ENCODE assay signal across 18 mouse cellular contexts in genomic region chr4:117590781-117591180, GRCm38 (mm10). TPM values are rescaled to one million over a fixed set of nuclear protein-coding genes. Genes with fewer than 3 reads are reported as not detected.
DNase-seq lines count a peak whose midpoint lies in the region; ATAC-seq and TF ChIP-seq lines count a peak whose summit lies in the region.
"Had no signal": no experiment of that assay in that cellular context is flagged by ENCODE, and none has a peak within 500 bp of the region (broad histone marks: within the 10 kb centered on the region; RNA-seq: fewer than 3 reads in every experiment).

No protein-coding gene starts in this region.

- H3K27me3 ChIP-seq in forebrain, embryonic 10.5 days (ENCODE audit: poor library complexity, severe bottlenecking), result no peaks in the 10 kb centered on the region; the same call in none of the 2 replicates
- H3K27me3 ChIP-seq in midbrain, embryonic 15.5 days (replicated peaks), result no peaks in the 10 kb centered on the region
- H3K27me3 ChIP-seq: embryonic facial prominence, embryonic 13.5 days; liver, embryonic 15.5 days had no signal

- H3K9ac ChIP-seq in midbrain, embryonic 15.5 days, result no peak overlapping the region
- H3K9ac ChIP-seq: embryonic facial prominence, embryonic 13.5 days; liver, embryonic 15.5 days had no signal

- no peaks in the 10 kb centered on the region for H3K9me3 ChIP-seq in forebrain, embryonic 10.5 days
- H3K9me3 ChIP-seq in midbrain, embryonic 15.5 days, result no peaks in the 10 kb centered on the region
- H3K9me3 ChIP-seq: embryonic facial prominence, embryonic 13.5 days; hindbrain, embryonic 10.5 days; liver, embryonic 15.5 days had no signal

- peak overlapping the region; percentile 81 for H3K27ac ChIP-seq in gastrocnemius, adult 2 months
- no peak overlapping the region for H3K27ac ChIP-seq in forebrain, embryonic 10.5 days
- no peak overlapping the region for H3K27ac ChIP-seq in midbrain, embryonic 15.5 days
- H3K27ac ChIP-seq: embryonic facial prominence, embryonic 13.5 days; hindbrain, embryonic 10.5 days; liver, embryonic 15.5 days; stomach, postnatal 0 days had no signal

- intact Hi-C loops in heart, postnatal 25 days (cut with DNase I), result no loop called here
- intact Hi-C loops in gastrocnemius, adult 2 months (cut with DNase I), result no loop called here
- intact Hi-C loops in heart, postnatal 14 days (cut with DNase I), result no loop called here

- ATAC-seq in midbrain, embryonic 15.5 days (replicated peaks), result no peak
- no peak for ATAC-seq in monocyte, adult 5-6 weeks (replicated peaks; ENCODE audit: insufficient number of reproducible peaks, low FRiP score, low TSS enrichment, poor library complexity, severe bottlenecking)
- ATAC-seq: inflammation-experienced regulatory T-cells, adult 6 months had no signal

- WGBS in forebrain, embryonic 10.5 days, result 81% methylated on average over 2 of the region's 2 CpGs
- WGBS in midbrain, embryonic 15.5 days, result 95% methylated on average over 2 of the region's 2 CpGs

- H3K4me3 ChIP-seq in gastrocnemius, adult 2 months, result peak overlapping the region; percentile 13; the same call in 1 of the 2 replicates
- H3K4me3 ChIP-seq in forebrain, embryonic 10.5 days, result no peak overlapping the region
- no peak overlapping the region for H3K4me3 ChIP-seq in midbrain, embryonic 15.5 days
- H3K4me3 ChIP-seq: embryonic facial prominence, embryonic 13.5 days; hindbrain, embryonic 10.5 days; liver, embryonic 15.5 days; myocyte had no signal

- H3K4me1 ChIP-seq in forebrain, embryonic 10.5 days, result peaks cover 33% of the 10 kb centered on the region
- H3K4me1 ChIP-seq in midbrain, embryonic 15.5 days, result peaks cover 18% of the 10 kb centered on the region
- H3K4me1 ChIP-seq: liver, embryonic 15.5 days had no signal

- no peak for TF ChIP-seq CTCF in gastrocnemius, adult 2 months (IDR thresholded peaks at IDR 0.05)

- peak; percentile 73 to 75 for DNase-seq in heart, adult 18-20 months
- no peak for DNase-seq in heart, postnatal 25 days (ENCODE audit: low spot score)
- peak; percentile 20 for DNase-seq in NIH3T3 (ENCODE audit: low read depth)
- DNase-seq in gastrocnemius, adult 2 months, result peak; percentile 80
- peak; percentile 25 to 53 for DNase-seq in heart, postnatal 14 days
- DNase-seq in forebrain, embryonic 10.5 days (ENCODE audit: extremely low spot score, low spot score), result no peak
- DNase-seq: lung, postnatal 4 days; right cerebral cortex, adult 18-20 months; thymus, postnatal 4 days had no signal

- H3K4me2 ChIP-seq in midbrain, embryonic 15.5 days, result no peak overlapping the region
- H3K4me2 ChIP-seq: embryonic facial prominence, embryonic 13.5 days; liver, embryonic 15.5 days; midbrain, embryonic 11.5 days had no signal

- peaks cover 87% of the 10 kb centered on the region for H3K36me3 ChIP-seq in forebrain, embryonic 10.5 days (replicated peaks)
- H3K36me3 ChIP-seq in midbrain, embryonic 15.5 days (replicated peaks), result peaks cover 6% of the 10 kb centered on the region; the same call in 1 of the 2 replicates

RNA-seq across cellular contexts. Expression of gene Eri3, which starts 40.6 kb away (rescaled TPM):
- 10 to 100 TPM; 76.4 to 90.5 TPM for total RNA-seq in heart, adult 18-20 months (2021)
- 10 to 100 TPM; 67.7 to 88.3 TPM for total RNA-seq in heart, postnatal 25 days (2021)
- 100 to 1,000 TPM in 1 of 2 experiments, 10 to 100 TPM in 1; 97.4 to 101 TPM for total RNA-seq in gastrocnemius, adult 2 months (2021)
- total RNA-seq in heart, postnatal 14 days (2021), result 10 to 100 TPM; 75.4 to 82.6 TPM
- 116 and 120 TPM in 2 replicates for polyA plus RNA-seq in forebrain, embryonic 10.5 days (2016; fragmentation: Nextera tagmentation; extraction: Ambion mirVana)
- polyA plus RNA-seq in midbrain, embryonic 15.5 days (2015; fragmentation: Nextera tagmentation; extraction: Ambion mirVana), result 279 and 283 TPM in 2 replicates
- 10.0 to 57.7 TPM (median 14.9 TPM) in 3 replicates for total RNA-seq in monocyte, adult 5-6 weeks (2017)

Comparison
In these comparisons a context has a peak if more than half of its experiments do, and no peak if none do; other contexts are left out.
1. DNase-seq: peak in heart, adult 18-20 months (2 of 2), NIH3T3 (single experiment), gastrocnemius, adult 2 months (single experiment) and heart, postnatal 14 days (2 of 2); none in heart, postnatal 25 days (single experiment) and forebrain, embryonic 10.5 days (single experiment).